Comparison of ENCODE assay signal across 26 mouse cellular contexts in genomic region chr14:13267181-13267580, GRCm38 (mm10). TPM values are rescaled to one million over a fixed set of nuclear protein-coding genes. Genes with fewer than 3 reads are reported as not detected.
DNase-seq lines count a peak whose midpoint lies in the region; ATAC-seq and TF ChIP-seq lines count a peak whose summit lies in the region.
"Had no signal": no experiment of that assay in that cellular context is flagged by ENCODE, and none has a peak within 500 bp of the region (broad histone marks: within the 10 kb centered on the region; RNA-seq: fewer than 3 reads in every experiment).

No protein-coding gene starts in this region.

- no peak overlapping the region for H3K4me3 ChIP-seq in forebrain, postnatal 0 days (ENCODE audit: low read depth, low read length)
- H3K4me3 ChIP-seq in forebrain, embryonic 13.5 days: no peak overlapping the region
- H3K4me3 ChIP-seq in layer of hippocampus, adult 2 months: no peak overlapping the region
- H3K4me3 ChIP-seq: embryonic facial prominence, embryonic 12.5 days; erythroblast, embryonic 14.5 days; hindbrain, embryonic 13.5 days; liver, embryonic 15.5 days; midbrain, embryonic 13.5 days; neural tube, embryonic 13.5 days had no signal

- H3K27me3 ChIP-seq in forebrain, postnatal 0 days (ENCODE audit: insufficient read depth, low read length): no peaks in the 10 kb centered on the region
- no peaks in the 10 kb centered on the region for H3K27me3 ChIP-seq in forebrain, embryonic 13.5 days
- H3K27me3 ChIP-seq: embryonic facial prominence, embryonic 12.5 days; hindbrain, embryonic 13.5 days; liver, embryonic 15.5 days; midbrain, embryonic 13.5 days; neural tube, embryonic 13.5 days; Patski had no signal

- no peaks in the 10 kb centered on the region for H3K36me3 ChIP-seq in forebrain, postnatal 0 days (ENCODE audit: insufficient read depth)
- H3K36me3 ChIP-seq in forebrain, embryonic 13.5 days (ENCODE audit: poor library complexity, severe bottlenecking): no peaks in the 10 kb centered on the region
- H3K36me3 ChIP-seq: embryonic facial prominence, embryonic 12.5 days; hindbrain, embryonic 13.5 days; liver, embryonic 15.5 days; midbrain, embryonic 13.5 days; neural tube, embryonic 13.5 days had no signal

- peak; percentile 37 for DNase-seq in forebrain, postnatal 0 days
- peak; percentile 80 for DNase-seq in cerebellum, adult 9-11 months
- DNase-seq in layer of hippocampus, adult 2 months (ENCODE audit: low spot score in 2 of 2): peak in 1 of 2 experiments; percentile 59
- DNase-seq in lung, postnatal 10 days: no peak
- DNase-seq in left cerebral cortex, adult 18-20 months (ENCODE audit: low spot score in 2 of 2): no peak
- DNase-seq in thymus, adult 18-20 months: no peak
- DNase-seq: adrenal gland, postnatal 10 days; gastrocnemius, postnatal 36 days; kidney, adult 8-10 months; kidney, postnatal 14 days; right cerebral cortex, adult 18-20 months; thymus, postnatal 25 days had no signal

- WGBS in forebrain, postnatal 0 days: 64% methylated on average over 4 of the region's 4 CpGs
- 87% methylated on average over 4 of the region's 4 CpGs for WGBS in forebrain, embryonic 13.5 days

- H3K27ac ChIP-seq in forebrain, postnatal 0 days (ENCODE audit: low read depth, low read length): no peak overlapping the region
- H3K27ac ChIP-seq in forebrain, embryonic 13.5 days: no peak overlapping the region
- H3K27ac ChIP-seq in layer of hippocampus, adult 2 months: peak overlapping the region; percentile 24
- H3K27ac ChIP-seq: embryonic facial prominence, embryonic 12.5 days; hindbrain, embryonic 13.5 days; liver, embryonic 15.5 days; midbrain, embryonic 13.5 days; neural tube, embryonic 13.5 days had no signal

- TF ChIP-seq CTCF in forebrain, postnatal 0 days (IDR thresholded peaks at IDR 0.05; ENCODE audit: low read depth): no peak
- no peak for TF ChIP-seq CTCF in layer of hippocampus, adult 2 months (conservative IDR thresholded peaks at IDR 0.05)

- no peak overlapping the region for H3K9ac ChIP-seq in forebrain, postnatal 0 days
- no peak overlapping the region for H3K9ac ChIP-seq in forebrain, embryonic 13.5 days
- H3K9ac ChIP-seq: embryonic facial prominence, embryonic 12.5 days; hindbrain, embryonic 13.5 days; liver, embryonic 15.5 days; midbrain, embryonic 13.5 days; neural tube, embryonic 13.5 days had no signal

- no peak overlapping the region for H3K4me2 ChIP-seq in forebrain, postnatal 0 days (ENCODE audit: low read depth)
- no peak overlapping the region for H3K4me2 ChIP-seq in forebrain, embryonic 13.5 days
- H3K4me2 ChIP-seq: embryonic facial prominence, embryonic 12.5 days; hindbrain, embryonic 13.5 days; liver, embryonic 15.5 days; midbrain, embryonic 13.5 days; neural tube, embryonic 13.5 days had no signal

- H3K4me1 ChIP-seq in forebrain, postnatal 0 days (ENCODE audit: insufficient read depth): no peaks in the 10 kb centered on the region
- H3K4me1 ChIP-seq in forebrain, embryonic 13.5 days: peaks cover 4% of the 10 kb centered on the region; the same call in 1 of the 2 replicates
- H3K4me1 ChIP-seq: embryonic facial prominence, embryonic 12.5 days; hindbrain, embryonic 13.5 days; liver, embryonic 15.5 days; midbrain, embryonic 13.5 days; neural tube, embryonic 13.5 days had no signal

- no peaks in the 10 kb centered on the region for H3K9me3 ChIP-seq in forebrain, postnatal 0 days (ENCODE audit: low read length)
- no peaks in the 10 kb centered on the region for H3K9me3 ChIP-seq in forebrain, embryonic 13.5 days (replicated peaks)
- H3K9me3 ChIP-seq: embryonic facial prominence, embryonic 12.5 days; hindbrain, embryonic 13.5 days; liver, embryonic 15.5 days; midbrain, embryonic 13.5 days; neural tube, embryonic 13.5 days had no signal

- ATAC-seq in forebrain, postnatal 0 days: peak; percentile 30; the same call in 1 of the 2 replicates
- no peak for ATAC-seq in forebrain, embryonic 13.5 days
- ATAC-seq: CD4-positive, CD25-positive, alpha-beta regulatory T cell, adult 4 months; forebrain, embryonic 14.5 days; inflammation-experienced regulatory T-cells, adult 6 months; midbrain, embryonic 13.5 days; Patski had no signal

RNA-seq across cellular contexts. Expression of gene Synpr, which starts 17.4 kb away (rescaled TPM):
- total RNA-seq in forebrain, postnatal 0 days (2014; rRNA removed): 67.2 and 107 TPM in 2 replicates
- 64.5 and 69.3 TPM in 2 replicates for polyA plus RNA-seq in forebrain, postnatal 0 days (2015; fragmentation: Nextera tagmentation; extraction: Ambion mirVana)
- polyA plus RNA-seq in forebrain, embryonic 13.5 days (2015; fragmentation: Nextera tagmentation; extraction: Ambion mirVana): 12.6 and 17.7 TPM in 2 replicates
- total RNA-seq in layer of hippocampus, adult 2 months (2021): 100 to 1,000 TPM; 178 to 179 TPM
- total RNA-seq in left cerebral cortex, adult 18-20 months (2021): 100 to 1,000 TPM; 119 to 136 TPM
- total RNA-seq: common myeloid progenitor, adult 5-6 weeks; gastrocnemius, postnatal 36 days had no signal
- polyA plus RNA-seq: erythroblast, embryonic 14.5 days; inflammation-experienced regulatory T-cells, adult 6 months; small intestine, adult 2 months; testis, adult 2 months had no signal

Comparison
In these comparisons a context has a peak if more than half of its experiments do, and no peak if none do; other contexts are left out.
1. DNase-seq: peak in forebrain, postnatal 0 days (single experiment) and cerebellum, adult 9-11 months (single experiment); none in lung, postnatal 10 days (single experiment), left cerebral cortex, adult 18-20 months (0 of 2) and thymus, adult 18-20 months (0 of 2).